Mouse (Mus musculus): ENCODE measurements around the gene Gpr87.

- TF ChIP-seq CTCF (conservative IDR thresholded peaks at IDR 0.05; ENCODE audit: low read length) (no peak), NANOG (IDR thresholded peaks at IDR 0.05; ENCODE audit: borderline replicate concordance, low read length) (no peak)
These were observed 10.0 kb upstream of the Gpr87 start for GRCm38 (mm10) chr3:59204719-59205503.

All from E14TG2a.4 (cell line).